Mouse (Mus musculus) right cerebral cortex, postnatal 36 days (tissue): ENCODE results near the gene Epb41l3.
A peak's percentile ranks its signal among the peaks of the same experiment; 100 is the strongest.
"Not testable (repeated sequence)": the region's sequence is repeated elsewhere in the genome, so short reads cannot be mapped to it uniquely, and the experiment has no call there.

Experiments used
- DNase-seq, 2 experiments: peaks; one replicate each; pipeline ENCODE4 v3.0.0; 2022; ENCODE audit warnings: low spot score in 2 of 2, mixed read lengths in 1 of 2

Epb41l3 gene

DNA sequence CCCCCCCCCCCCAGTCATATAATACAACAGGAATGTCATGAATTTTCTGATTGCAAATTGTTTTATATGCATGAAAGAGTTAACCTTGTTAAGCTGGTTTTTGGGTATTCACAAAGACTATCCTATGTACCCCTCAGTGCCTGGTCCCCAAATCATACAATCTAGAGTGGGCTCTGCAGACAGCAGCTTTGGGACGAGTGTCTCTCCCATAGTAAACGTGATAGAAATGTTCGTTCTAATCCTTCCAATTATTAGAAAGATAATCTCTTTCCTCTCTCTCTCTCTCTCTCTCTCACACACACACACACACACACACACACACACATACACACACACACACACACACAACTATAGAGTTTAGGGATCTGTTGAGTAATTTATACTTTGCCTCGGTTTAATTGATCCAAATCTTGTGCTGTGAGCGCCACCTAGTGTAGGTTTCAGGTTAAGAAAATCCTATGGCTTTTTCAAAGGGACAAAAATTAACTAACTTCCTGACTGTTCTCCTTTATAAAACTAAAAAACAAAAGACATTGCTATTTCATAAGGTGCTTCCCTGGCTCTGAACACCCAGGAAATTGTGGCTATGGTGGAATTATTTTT is 30.4 kb downstream of the Epb41l3 start:
- DNase-seq = peak; percentile 8 to 23

DNA sequence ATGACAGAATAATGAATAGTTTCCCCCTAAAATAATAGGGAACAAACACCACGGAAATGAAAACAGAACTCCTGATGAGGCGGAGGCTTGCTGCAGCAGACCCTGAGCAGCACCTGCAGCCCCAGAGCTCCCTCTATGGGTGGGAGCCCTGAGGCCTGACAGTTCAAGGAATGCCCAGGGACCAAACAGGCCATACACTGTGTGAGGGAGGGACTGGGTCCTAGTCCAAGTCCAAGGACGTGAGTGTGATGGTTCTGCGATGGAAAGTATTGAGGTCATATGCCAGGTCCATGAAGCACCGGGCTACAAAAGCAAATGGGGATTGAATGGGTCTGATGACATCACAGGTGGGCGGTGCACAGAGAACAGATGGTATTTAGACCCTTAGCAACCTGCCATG is 33.7 kb downstream of the Epb41l3 start:
- no peak for DNase-seq

DNA sequence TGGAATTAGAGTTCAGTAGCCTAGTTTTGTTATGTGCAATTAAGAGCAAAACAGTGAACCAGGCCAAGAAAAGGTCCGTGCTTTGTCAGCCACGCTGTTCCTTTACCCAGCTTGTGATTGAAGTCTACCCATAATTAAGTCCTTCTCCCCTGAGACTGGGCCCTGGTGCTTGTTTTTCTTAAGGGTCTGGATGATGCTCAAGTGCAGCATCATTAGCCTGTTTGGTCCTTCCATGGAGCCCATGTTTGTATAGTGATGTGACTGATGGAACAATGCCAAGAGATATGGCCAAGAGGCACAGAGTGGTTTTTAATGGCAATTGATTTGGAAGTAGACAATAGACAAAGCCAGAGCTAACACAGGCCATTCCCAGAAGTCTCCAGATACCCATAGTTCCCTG is 36.7 kb downstream of the Epb41l3 start:
- DNase-seq = no peak

DNA sequence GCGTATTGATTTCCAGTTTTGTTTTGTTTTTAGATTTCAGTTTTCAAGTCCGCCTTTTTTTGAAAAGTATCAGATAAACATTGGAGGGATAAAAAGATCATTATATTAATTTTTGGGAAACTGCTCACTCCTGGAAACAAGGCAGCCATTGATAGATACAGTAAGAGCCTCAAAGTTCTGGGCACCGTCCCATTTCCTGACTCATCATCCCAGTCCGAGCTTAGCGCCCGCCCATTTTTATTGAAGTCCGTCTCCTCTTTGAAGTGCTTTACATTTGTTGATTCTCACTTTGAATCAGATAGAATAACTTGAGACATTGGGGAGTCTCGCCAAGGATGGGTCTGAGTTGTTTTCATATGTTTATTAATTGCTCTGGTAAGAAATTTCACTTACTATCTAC is 43.7 kb downstream of the Epb41l3 start:
- no peak for DNase-seq

DNA sequence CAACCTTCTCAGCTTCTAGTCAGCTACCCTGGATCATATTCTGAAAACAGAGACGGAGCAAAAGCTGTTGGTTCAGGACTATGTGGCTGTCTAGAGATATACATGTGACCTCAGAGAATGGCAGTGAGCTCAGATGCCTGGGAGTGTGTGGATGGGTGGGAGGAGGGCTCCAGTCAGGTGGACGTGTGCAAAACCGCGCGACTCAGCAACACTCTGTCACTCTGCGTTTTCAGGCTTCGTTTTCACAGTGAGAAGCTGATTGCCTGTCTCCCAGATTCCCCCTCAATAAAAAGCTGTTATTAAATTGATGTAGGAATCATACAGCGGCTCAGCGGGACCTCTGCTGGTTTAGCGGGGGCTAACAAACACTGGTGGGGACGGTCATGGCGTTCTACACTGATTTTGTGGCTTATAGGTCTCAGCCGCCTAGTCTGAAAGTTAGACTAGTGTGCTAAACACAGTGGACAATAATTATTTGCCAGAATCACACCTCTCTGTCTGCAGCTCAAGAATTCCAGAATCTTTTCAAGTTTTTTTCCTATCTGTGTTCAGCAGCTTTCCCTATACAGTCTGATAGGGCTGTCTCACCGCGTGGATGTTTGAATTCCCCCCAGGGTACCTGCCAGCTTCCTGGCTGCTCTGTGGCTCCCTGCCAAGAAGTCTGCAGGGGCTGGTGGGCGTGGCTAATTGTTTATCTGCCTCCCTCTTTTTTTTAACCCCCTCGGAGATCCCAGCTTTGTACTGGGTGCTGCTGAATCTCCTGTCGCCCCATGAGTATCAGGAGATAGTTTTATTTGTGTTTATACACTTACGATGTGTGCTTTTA is 45.3 kb downstream of the Epb41l3 start:
- no peak for DNase-seq

DNA sequence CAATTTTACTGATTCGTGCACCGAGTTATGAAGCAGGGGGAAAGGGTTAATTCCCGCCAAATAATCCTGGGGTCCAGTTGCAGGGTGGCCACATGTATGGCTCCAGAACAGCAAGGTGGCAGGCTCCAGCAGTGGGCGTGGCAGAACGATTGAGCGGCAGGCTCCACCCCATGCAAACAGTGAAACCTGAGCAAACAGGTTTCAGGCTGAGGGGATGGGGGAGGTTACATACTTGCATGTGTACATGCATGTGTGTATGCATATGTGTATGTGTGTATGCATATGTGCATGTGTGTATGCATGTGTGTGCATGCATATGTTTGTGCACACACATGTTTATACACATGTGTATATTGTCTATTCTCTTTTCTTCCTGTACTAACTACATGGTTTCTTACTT is 46.9 kb downstream of the Epb41l3 start:
- DNase-seq = not testable (repeated sequence)

DNA sequence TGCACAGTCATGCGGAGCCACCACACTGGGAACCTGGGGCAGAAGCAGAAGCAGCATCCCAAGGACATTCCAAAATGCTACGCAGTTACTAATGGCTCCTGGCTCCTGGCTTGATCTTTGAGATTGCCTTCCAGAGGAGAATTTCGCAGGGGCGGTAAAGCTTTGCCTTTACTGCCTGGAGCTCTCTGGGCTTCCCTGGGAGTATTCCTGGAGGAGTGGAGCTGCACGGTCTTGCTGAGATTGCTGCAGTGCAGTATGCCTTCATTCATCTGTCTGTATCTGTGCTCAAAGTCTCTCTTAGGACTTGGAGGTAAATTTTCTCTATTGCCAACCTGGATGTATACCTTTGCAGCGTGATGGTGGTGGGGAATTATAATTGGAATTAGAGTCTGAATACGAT is 52.0 kb downstream of the Epb41l3 start:
- no peak for DNase-seq

DNA sequence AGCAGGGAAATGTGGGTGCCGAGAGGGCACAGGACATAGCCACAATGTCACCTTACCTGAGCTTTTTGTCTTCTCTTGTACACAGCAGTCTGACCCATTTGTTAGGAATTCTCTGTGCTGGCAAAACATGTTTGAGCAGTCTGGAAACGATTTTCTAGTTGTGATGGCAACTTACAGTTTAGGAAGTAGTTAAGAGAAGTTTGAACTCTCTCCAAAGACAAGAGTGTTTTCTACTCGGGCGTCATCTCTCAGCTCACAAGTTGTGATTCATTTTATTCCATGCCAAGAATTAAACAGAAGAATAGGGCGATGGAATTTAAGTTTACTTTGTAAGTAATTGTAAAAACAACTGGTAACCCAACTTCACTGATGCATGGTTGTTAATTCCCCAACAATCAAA is 52.5 kb downstream of the Epb41l3 start:
- DNase-seq = no peak

DNA sequence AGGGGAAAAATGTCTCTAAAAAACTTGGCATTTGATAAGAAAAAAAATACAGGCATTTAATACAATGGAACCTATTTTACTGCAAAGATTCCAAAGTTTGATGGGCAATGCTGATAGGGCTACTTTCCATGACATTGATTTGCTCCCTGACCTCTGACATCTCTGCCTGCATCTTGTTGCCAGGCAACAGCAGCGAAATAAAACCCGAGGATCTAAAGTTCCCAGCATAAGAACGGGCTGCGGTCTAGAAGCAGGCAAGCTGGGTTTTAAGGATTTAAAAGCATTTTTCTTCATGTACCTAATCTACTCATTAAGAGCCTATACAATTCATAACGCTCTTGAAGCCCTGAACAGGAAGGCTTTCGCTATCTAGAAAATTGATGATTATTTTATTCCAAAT is 54.0 kb downstream of the Epb41l3 start:
- no peak for DNase-seq

DNA sequence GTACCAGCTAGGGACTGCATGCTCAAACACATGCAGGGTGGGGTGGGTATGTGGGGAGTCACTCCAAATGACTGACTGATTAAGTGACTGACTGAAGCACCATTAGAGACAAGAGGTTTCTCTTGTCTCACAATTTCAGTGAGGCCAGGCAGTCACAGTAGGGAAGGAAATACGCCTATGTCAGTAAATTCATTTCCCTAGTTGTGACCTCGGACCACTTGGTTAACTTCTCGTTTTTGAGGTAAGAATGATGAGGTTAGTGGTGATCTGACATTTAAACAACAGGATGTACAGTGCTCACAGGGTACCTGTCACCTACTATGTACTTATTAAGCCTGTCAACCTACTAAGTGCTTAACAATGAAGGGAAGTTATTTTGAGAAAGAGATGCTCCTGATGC is 67.5 kb downstream of the Epb41l3 start:
- no peak for DNase-seq

DNA sequence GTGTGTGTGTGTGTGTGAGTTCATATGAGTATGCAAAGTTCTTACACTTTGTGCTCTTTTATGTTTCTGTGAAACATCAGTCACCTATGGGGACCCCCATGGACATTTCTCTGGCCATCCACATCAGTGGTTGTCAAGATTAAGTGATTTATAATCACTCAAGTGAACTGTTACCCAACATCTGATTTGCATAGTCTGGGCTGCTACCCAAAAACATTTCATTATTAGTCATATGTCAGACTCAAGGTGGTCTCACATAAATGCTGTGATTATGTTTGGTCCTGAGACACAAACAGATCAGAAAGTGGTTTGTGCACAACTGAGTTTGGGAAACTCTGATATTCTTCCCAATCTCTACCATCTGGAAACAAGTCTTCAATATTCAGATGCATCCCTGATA is 75.3 kb downstream of the Epb41l3 start:
- no peak for DNase-seq

DNA sequence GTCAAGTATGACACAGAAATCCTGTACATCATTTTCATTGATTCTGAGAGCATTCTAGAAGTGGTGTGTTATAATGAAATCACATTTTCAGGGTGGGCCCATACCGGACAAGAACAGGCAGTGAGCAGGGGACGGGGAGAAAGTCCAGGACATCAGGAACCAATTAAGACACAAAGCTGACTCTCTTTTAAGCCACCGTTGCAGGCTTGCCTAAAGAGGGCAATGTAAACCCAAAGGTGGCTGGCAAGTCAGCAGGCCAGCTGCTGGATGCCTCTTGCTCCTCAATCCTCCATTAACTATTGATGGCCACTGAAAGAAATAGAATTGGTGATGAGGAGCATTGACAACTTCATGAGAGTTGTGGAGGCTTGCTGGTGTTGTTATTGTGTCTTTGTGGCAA is 75.8 kb downstream of the Epb41l3 start:
- DNase-seq = no peak

DNA sequence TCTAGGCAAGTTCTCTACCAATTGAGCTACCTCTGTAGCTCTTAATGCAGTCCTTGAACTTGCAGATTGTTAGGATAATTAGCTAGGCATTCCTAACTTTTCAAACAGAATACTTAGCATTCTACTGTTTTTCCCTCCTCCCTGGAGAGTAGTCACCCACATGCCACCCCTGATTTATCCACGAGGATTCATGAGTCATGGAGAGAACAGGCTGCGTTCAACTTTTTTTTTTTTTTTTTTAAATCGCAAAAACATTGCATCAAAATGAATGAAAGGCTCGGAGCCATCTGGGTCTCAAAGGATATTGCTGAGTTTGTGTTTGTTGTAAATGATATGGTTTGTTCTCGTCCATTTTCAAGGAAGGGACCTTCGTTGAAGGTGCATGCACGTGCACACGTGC is 79.6 kb downstream of the Epb41l3 start:
- DNase-seq = peak in 1 of 2 experiments; percentile 24

DNA sequence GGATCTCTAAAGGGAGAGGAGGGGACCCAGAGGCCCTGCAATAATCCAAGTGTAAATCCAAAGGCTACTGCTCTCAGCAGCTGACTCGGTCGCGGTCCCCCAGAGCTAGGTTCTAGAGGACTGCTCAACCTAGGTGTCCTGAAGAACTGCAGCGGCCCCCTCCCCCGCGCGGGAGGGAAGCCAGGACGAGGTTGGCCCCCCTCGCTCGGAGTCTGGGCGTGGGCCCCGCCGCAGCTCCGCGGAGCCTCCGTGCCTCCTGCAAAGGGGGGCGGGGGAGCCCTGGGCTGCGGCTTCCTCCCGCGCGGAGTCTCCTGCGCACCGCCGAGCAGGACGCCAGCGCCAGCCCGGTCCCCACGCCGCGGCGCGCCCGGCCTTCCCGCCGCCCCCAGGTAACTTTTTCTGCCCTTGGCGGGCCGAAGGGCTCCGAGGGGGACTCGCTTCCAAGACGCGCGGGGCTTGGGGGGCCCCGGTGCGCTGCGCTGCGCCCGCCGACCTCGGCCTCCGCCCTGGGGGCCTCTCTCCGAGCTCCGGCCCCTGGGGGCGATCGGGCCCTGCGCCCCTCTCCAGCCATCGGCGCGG is 81.1 kb downstream of the Epb41l3 start:
- DNase-seq = peak; percentile 39 to 46

DNA sequence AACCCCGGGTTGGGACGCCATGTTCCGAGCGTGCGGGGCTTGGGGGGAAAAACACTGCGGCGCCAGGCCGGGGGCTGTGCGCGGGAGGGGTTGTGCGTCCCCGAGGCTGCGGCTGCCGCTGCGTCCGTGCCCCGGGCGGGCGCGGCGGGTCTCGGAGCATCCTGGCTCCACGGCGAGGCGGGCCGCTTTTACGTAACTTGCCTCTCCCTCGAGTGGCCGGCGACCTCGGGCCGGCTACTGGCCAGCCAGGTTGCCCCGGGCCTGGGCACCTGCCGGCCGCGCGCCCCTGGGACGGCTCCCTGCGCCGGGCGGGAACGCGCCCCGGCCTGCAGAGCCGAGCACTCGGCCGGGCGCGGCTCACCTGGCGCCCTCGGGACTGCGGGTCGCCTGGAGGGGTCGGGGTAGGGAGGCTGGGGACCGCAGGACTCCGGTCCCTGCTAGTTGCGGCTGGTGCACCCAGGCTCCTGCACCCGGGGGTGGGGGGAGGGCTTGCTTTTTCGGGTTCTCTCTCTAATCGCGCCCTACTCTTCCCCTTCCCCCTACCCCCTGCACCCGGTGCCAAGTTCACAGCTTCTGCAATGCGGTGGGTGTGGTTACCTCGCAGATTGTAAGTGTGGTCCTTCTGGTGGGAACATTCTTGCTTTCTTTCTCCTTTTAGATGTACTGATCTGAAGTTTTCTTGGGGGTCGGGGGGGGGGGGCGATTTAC is 81.8 kb downstream of the Epb41l3 start:
- DNase-seq = no peak

DNA sequence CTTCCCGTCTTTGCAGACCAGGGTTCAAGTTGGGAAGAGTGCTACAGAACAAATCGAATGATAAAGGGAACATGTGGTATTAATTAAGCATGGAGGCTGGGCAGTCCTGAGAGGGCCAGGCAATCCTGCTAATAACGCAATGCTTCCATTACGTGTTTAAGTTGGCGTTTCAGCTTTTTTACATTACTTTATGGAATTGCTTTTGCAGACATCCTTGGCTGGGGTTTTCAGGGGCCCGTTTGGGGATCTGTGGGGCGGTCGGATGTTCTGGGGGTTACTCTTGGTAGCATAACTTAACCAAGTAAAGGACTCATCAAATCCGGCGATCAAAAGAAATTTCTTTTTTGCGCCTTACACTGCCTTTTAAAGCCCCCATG is 82.3 kb downstream of the Epb41l3 start:
- no peak for DNase-seq

DNA sequence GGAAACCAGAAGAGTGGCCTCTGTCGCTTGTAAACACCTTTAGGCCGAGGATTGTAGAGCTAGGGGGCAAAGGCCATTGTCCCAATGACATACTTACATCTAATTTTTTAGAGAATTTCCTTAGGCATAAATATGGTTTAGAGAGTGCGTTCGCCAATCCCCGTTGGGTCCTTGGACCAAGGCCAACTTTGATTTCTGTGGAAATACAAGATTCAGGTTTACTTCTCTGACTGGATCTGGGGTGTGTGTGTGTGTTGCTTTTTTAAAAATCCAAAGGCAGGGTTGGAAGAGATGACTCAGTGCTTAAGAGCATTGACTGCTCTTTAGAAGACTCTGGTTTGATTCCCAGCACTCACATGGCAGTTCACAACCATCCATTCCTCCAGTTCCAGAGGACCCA is 83.2 kb downstream of the Epb41l3 start:
- DNase-seq = no peak

DNA sequence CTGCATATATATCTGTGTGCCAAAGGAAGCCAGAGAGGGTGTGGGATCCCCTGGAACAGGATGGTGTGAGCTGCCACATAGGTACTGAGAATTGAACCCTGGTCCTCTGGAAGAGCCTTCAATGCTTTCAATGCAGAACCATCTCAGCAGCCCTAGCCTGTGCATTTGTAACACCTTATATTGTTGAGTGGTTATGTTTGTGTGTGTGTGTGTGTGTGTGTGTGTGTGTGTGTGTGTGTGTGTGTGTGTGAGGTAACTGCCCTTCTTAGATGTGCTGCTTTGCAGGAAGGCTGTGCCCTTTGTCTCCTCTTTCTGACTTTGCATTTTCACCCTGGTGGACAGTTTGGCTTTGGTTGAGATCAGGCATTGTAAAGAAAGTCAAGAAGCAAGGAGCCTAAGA is 87.2 kb downstream of the Epb41l3 start:
- no peak for DNase-seq

DNA sequence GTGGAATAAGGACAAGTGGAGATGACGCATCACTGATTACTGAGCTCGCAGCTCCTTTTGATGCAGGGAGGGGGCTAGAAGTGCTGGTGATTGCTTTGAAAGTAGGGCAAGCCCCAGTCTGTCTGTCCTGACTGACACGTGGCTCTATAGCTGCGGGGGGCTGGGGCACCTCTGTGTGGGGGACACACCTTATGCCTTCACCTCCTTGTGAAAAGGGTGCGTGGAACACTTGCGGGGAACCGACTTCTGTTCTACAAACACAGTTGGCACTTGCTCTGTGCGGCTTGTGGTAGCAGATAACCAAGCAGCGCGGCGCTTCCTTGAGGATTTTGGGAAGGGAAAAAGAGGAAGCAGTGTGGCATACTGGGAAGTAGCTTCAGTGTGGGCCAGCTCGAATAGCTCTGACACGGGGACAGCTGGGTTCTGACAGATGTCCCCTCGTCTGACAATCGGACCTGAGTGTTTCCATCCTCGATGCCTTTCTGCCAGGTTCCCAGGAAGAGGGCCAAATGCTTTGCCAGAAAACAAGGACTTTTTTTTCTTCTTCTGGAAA is 101.5 kb downstream of the Epb41l3 start:
- DNase-seq = no peak

DNA sequence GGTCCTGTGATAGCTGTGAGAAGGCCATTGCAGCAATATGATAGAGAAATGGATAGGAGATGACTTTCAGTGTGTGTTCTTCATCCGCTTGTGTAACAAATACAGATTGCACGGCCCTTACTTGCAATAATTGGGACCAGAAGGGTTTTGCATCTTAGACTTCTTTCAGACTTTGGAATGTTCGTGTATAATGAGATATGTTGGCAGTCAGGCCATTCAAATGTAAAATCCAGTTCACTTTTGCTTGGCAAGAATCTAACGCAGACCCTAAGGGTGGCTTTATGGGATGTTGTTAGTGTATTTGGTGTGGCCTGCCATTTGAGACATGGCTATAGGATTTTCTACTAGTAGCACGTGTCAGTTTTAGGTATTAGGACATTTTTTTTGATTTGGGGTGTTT is 102.5 kb downstream of the Epb41l3 start:
- DNase-seq = no peak

DNA sequence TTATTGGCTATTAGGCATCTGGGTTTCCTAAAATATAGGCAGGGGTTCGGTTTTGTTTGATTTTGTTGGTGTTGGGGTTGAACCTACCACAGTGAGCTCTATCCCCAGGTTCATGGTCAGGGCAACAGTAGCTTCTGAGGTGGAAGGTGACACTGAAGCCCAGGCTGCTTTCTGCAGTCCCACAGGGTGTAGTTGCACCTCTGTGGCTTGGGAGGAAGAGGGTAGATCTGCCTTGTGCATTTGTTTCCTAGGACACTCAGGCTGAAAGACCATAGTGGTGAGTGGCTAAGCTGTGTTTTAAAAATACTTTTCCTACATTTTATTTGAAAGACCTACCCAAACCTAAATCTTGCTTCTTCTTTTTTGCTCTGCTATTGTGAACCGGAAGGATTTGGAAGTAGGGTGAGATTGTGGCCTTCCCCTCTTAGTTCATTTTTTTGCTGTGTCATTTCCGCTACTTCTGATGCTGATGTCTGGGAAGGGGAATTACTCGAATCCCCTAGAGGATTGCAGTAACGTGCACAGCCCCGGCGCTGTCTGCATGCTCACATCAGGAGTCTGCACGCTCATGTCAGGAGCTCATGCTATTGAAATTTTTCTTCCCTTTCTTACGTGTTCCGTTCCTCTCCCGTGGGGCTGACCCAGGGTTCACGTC is 105.5 kb downstream of the Epb41l3 start:
- DNase-seq = no peak
